Mouse (Mus musculus) megakaryocyte, embryonic 14.5 days (primary cell): ENCODE measurements at regions not wholly inside any gene's neighbourhood (a gene's known extent, or its start where the extent isn't known, plus 50 kb on each side); places are given as distances from the start of the nearest gene placed in this dataset.

Experiments used
- FLI1 ChIP-seq: IDR thresholded peaks from 2 replicates; pipeline ENCODE4 v1.6.1; 2012; ENCODE audit warnings: low read length, inconsistent platforms, mixed read lengths
- GATA1 ChIP-seq: IDR thresholded peaks from 3 replicates; pipeline ENCODE4 v1.6.1; 2012; ENCODE audit warnings: mixed read lengths, low read length, inconsistent platforms, borderline replicate concordance

DNA sequence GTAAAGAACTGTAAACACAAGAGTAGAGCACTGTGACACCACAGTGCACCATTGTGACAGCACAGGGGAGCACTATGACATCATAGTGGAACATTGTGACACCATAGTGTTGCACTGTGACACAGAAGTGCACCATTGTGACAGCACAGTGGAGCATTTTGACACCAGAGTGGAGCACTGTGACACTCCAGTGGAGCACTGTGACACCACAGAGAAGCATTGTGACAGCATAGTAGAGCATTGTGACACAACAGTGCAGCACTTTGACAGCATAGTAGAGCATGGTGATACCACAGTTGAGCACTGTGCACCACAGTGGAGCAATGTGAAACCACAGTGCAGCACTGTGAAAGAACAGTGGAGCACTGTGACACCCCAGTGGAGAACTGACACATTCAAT, 2750.4 kb upstream of the Gm8797 start:
- TF ChIP-seq FLI1: no peak
- TF ChIP-seq GATA1: no peak
